Mouse (Mus musculus) intestine, embryonic 14.5 days (tissue): Measurements from ENCODE around the gene Cttnbp2nl. TPM values are rescaled to one million over a fixed set of nuclear protein-coding genes. Genes with fewer than 3 reads are reported as not detected.

Experiments
- ATAC-seq: fragments of 200-750 bp; cut with Nextera tagmentation; replicated peaks from 2 replicates; pipeline ENCODE4 v1.8.0; 2017; ENCODE audit warnings: low read depth, moderate number of reproducible peaks, moderate TSS enrichment, moderate library complexity; ENCODE audit not compliant: low FRiP score, low TSS enrichment
- DNase-seq: peaks from one replicate; pipeline ENCODE4 v3.0.0-alpha.2; 2018; ENCODE audit warnings: low spot score
- H3K27ac ChIP-seq: fragments of 300-500 bp; sonication (generic); 2 replicates; pipeline ENCODE4 v1.5.1; 2014; ENCODE audit warnings: low read depth, mild to moderate bottlenecking, control low read depth
- H3K27me3 ChIP-seq: fragments of 300-500 bp; sonication (generic); replicated peaks from 2 replicates; pipeline ENCODE4 v1.6.1; 2014; ENCODE audit warnings: low read length, control low read depth; ENCODE audit not compliant: control insufficient read depth, insufficient read depth
- H3K36me3 ChIP-seq: fragments of 300-500 bp; sonication (generic); 2 replicates; pipeline ENCODE4 v1.6.1; 2014; ENCODE audit warnings: low read length, control low read depth; ENCODE audit not compliant: control insufficient read depth, insufficient read depth
- H3K4me1 ChIP-seq: fragments of 300-500 bp; sonication (generic); replicated peaks from 2 replicates; pipeline ENCODE4 v1.6.1; 2014; ENCODE audit warnings: low read length, control low read depth, mixed read lengths; ENCODE audit not compliant: control insufficient read depth, insufficient read depth
- H3K4me2 ChIP-seq: fragments of 300-500 bp; sonication (generic); 2 replicates; pipeline ENCODE4 v1.6.1; 2014; ENCODE audit warnings: low read length
- H3K4me3 ChIP-seq: fragments of 300-500 bp; sonication (generic); 2 replicates; pipeline ENCODE4 v1.5.1; 2014; ENCODE audit warnings: low read depth, low read length, control low read depth, mixed read lengths
- H3K9ac ChIP-seq: fragments of 300-500 bp; sonication (generic); 2 replicates; pipeline ENCODE4 v1.6.1; 2014; ENCODE audit warnings: mild to moderate bottlenecking, low read length
- H3K9me3 ChIP-seq: fragments of 300-500 bp; sonication (generic); 2 replicates; pipeline ENCODE4 v1.6.1; 2016; ENCODE audit warnings: low read length, control low read depth; ENCODE audit not compliant: control insufficient read depth
- WGBS: fragments of 180-500 bp; shearing (Covaris S2); extraction: QIAGEN DNeasy Blood & Tissue Kit; methylation state at CpG from one replicate; pipeline ENCODE4 v1.1.7; 2014; 5-methylcytosine and 5-hydroxymethylcytosine counted together
- polyA plus RNA-seq: library from polyadenylated mRNA; unstranded; fragments of >200 nt; fragmentation: Nextera tagmentation; extraction: Ambion mirVana; gene quantifications from 2 replicates; pipeline ENCODE4 v1.2.1, GENCODE M21; 2014

The Cttnbp2nl gene
- polyA plus RNA-seq, 1 experiment from 2014 or later: 23.6 TPM

DNA sequence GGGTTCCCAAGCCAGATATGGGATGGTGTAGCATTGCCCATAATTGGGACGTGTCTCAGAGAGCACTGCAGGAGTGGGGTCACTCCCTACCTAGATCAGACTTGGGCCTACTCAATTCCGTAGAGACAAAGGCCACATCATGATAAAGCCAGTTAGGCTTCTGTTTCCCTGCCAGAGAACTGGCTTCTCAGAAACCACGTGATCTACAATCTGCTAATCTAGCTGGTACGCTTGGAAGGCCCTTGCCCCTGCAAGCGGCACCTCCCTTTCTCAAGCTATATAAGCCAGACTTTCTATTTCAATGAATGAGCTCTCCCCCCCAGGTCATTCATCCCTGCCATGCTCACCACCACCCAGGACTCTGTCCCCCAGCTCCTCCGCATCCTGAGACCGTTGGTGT is 37.2 kb upstream of the Cttnbp2nl start:
- no peak for ATAC-seq
- Histone ChIP-seq H3K4me2 (no peak overlapping the region), H3K9me3 (no peaks in the 10 kb centered on the region), H3K36me3 (no peaks in the 10 kb centered on the region), H3K4me1 (no peaks in the 10 kb centered on the region), H3K4me3 (no peak overlapping the region), H3K27me3 (no peaks in the 10 kb centered on the region), H3K27ac (no peak overlapping the region), H3K9ac (no peak overlapping the region)
- DNase-seq: no peak
- WGBS: 90% methylated on average over 7 of the region's 7 CpGs

DNA sequence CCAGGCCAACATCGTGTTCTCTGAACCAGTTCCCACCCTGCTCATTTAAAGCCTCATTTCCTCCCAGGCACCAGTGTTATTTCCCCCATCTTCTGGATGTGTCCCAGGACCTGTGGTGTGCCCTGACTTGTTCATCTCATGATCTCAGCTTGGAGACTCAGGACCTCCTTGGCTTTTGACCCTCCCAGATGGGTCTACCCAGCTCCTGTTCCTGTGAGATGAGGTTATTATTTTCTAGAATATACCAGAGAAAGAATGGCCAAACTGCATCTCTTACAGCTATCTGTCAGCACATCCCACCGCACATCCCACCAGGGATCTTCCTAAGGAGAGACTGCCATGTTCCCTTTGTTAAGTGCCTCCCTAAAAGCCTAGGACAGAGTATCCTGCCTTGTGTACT is 35.7 kb upstream of the Cttnbp2nl start:
- no peak overlapping the region for H3K4me2 ChIP-seq
- H3K4me3 ChIP-seq: no peak overlapping the region
- no peak overlapping the region for H3K27ac ChIP-seq
- 83% methylated on average over 2 of the region's 2 CpGs for WGBS
- H3K36me3 ChIP-seq: no peaks in the 10 kb centered on the region
- no peaks in the 10 kb centered on the region for H3K4me1 ChIP-seq
- no peak overlapping the region for H3K9ac ChIP-seq
- H3K9me3 ChIP-seq: no peaks in the 10 kb centered on the region
- no peak for DNase-seq
- ATAC-seq: no peak
- no peaks in the 10 kb centered on the region for H3K27me3 ChIP-seq

DNA sequence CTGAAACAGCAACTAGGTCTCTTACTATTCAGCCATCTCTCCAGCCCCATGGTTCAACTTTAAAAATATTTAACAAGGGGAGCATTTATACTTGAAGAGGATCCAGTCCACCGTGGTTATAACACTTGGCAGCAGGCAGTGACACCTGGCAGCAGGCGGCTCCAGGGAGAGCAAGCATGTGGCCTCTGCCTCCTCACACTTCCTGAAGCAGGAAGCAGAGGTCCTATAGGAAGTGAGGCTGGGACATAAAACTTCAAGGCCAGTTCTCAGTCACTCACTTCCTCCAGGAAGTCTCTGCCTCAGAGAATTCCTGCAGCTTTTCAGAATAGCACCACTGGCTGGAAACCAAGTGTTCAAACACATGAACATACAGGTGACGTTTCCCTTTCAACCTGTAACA is 34.4 kb upstream of the Cttnbp2nl start:
- no peak for DNase-seq
- no peak for ATAC-seq
- no peaks in the 10 kb centered on the region for H3K36me3 ChIP-seq

DNA sequence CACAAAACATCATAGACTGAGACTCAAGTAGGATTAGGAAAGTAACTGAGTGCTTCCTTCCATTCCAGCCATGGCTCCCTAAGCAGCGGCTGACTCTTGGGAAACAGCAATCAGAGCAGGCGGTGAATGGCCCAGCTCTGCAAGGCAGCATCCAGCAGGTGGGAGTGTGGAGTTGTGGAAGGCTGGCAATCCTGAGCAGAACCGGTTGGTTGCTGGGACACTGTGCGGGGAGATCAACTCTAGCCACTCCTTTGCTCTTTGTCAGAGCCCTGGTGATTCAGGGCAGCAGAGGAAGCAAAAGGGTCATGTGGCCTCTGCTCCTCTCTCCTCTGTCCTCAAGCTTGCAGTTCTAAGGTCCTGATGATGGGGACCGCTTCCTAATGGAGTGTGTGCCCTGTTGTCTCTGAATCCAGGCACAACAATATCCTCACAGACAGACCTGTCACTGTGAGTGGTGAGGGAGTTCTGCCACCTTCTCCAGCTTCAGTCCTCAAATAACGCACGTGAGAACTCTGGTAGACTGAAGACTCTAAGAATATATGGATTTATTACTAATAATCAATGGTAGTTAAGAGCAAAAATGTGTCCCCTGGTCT is 25.4 kb upstream of the Cttnbp2nl start:
- no peak overlapping the region for H3K4me3 ChIP-seq
- H3K4me2 ChIP-seq: no peak overlapping the region
- H3K9ac ChIP-seq: no peak overlapping the region
- peak; percentile 86 for ATAC-seq
- no peaks in the 10 kb centered on the region for H3K9me3 ChIP-seq
- peaks cover 3% of the 10 kb centered on the region for H3K4me1 ChIP-seq
- no peaks in the 10 kb centered on the region for H3K36me3 ChIP-seq
- no peak overlapping the region for H3K27ac ChIP-seq
- 21% methylated on average over 7 of the region's 7 CpGs for WGBS
- peak; percentile 89 for DNase-seq
- no peaks in the 10 kb centered on the region for H3K27me3 ChIP-seq

More for the DNA sequence above, 34.4 kb upstream of the Cttnbp2nl start:
- H3K9ac ChIP-seq: no peak overlapping the region
- WGBS: 52% methylated on average over 3 of the region's 3 CpGs
- H3K27me3 ChIP-seq: no peaks in the 10 kb centered on the region
- no peak overlapping the region for H3K4me2 ChIP-seq
- H3K4me1 ChIP-seq: no peaks in the 10 kb centered on the region
- no peak overlapping the region for H3K4me3 ChIP-seq
- no peaks in the 10 kb centered on the region for H3K9me3 ChIP-seq
- no peak overlapping the region for H3K27ac ChIP-seq

DNA sequence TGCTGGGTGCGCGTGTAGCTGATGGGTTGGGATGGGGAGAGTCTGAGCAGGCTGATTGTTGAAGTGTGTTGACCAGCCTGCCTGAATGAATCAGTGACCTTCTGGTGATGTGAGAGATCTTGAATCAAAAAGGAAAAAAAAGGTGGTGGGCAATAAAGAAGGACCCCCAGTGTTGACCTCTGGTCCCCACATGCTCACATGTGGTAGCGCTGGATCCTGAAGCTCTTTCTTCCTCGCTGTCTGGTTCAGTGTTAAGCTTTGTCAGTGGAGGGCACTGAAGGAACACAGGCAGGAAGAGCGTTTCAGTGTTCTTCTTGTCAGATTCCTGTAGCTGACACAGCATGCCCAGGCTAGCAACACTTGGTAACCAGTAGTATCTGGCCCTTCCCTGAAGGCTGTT is 22.9 kb upstream of the Cttnbp2nl start:
- Histone ChIP-seq H3K4me3 (no peak overlapping the region), H3K36me3 (no peaks in the 10 kb centered on the region), H3K9me3 (no peaks in the 10 kb centered on the region), H3K4me1 (peaks cover 3% of the 10 kb centered on the region), H3K27ac (no peak overlapping the region), H3K9ac (no peak overlapping the region), H3K27me3 (no peaks in the 10 kb centered on the region), H3K4me2 (no peak overlapping the region)
- DNase-seq (no peak), ATAC-seq (no peak)
- WGBS: 83% methylated on average over 5 of the region's 5 CpGs

DNA sequence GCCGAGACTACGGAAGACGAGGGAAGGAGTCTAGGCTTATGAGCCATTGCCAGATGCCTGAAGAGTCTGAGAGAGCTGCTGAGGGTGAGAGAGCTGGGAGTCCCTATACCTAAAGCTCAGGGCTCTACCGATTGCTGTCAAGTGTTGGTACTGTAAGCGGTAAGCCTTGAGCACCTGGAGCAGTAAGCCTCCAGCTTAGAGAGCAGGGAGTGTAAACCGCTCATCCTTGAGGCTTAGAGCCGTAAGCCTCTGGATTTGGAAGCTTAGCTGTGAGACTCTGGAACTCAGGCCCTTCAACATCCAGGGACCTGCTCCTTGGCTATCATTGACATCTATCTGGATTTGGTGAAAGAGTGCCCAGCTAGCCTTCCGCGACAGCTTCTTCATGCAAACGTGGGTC is 19.6 kb upstream of the Cttnbp2nl start:
- no peak overlapping the region for H3K4me2 ChIP-seq
- no peak overlapping the region for H3K4me3 ChIP-seq
- no peak overlapping the region for H3K9ac ChIP-seq
- WGBS: 85% methylated on average over 10 of the region's 10 CpGs
- no peak overlapping the region for H3K27ac ChIP-seq
- no peaks in the 10 kb centered on the region for H3K9me3 ChIP-seq
- H3K4me1 ChIP-seq: no peaks in the 10 kb centered on the region
- no peak for DNase-seq
- ATAC-seq: no peak
- no peaks in the 10 kb centered on the region for H3K27me3 ChIP-seq
- no peaks in the 10 kb centered on the region for H3K36me3 ChIP-seq

DNA sequence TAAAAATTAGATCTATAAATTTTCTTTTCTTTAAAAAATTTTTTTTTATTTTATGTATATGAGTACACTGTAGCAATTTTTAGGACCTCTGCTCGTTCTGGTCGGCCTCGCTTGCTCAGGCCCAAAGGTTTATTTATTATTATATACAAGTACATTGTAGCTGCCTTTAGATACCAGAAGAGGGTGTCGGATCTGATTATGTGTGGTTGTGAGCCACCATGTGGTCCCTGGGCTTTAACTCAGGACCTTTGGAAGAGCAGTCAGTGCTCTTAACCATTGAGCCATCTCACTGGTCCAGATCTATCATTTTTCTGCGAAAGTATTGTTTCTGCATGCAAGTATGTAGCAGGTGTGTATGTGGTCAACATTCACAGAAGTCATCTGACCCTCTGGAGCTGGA is 18.3 kb upstream of the Cttnbp2nl start:
- no peaks in the 10 kb centered on the region for H3K4me1 ChIP-seq
- DNase-seq (no peak), ATAC-seq (no peak)
- no peak overlapping the region for H3K4me3 ChIP-seq
- no peaks in the 10 kb centered on the region for H3K9me3 ChIP-seq
- no peak overlapping the region for H3K4me2 ChIP-seq
- 83% methylated on average over 5 of the region's 5 CpGs for WGBS
- no peaks in the 10 kb centered on the region for H3K27me3 ChIP-seq
- no peaks in the 10 kb centered on the region for H3K36me3 ChIP-seq
- no peak overlapping the region for H3K27ac ChIP-seq
- H3K9ac ChIP-seq: no peak overlapping the region

DNA sequence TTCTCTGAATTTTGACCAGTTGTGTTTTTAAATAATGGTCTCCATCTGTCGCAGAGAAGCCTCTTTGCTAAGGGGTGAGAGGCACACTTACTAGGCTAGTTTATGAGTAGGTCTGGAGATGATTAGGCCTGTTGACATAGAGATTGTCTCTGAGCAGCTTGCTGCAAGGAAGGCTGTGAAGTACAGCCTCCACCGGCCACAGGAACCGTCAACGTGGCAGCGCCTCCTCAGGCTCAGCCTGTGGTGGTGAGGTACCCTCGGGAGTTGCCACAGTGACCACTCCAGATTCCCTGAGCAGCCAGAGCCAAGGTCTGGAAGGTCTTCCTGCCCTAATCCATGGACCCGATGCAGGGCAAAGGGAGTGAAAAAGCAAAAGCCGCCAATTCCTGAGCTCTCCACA is 17.6 kb upstream of the Cttnbp2nl start:
- Histone ChIP-seq H3K4me2 (no peak overlapping the region), H3K27ac (no peak overlapping the region), H3K4me3 (no peak overlapping the region), H3K9ac (no peak overlapping the region), H3K27me3 (no peaks in the 10 kb centered on the region), H3K4me1 (no peaks in the 10 kb centered on the region), H3K9me3 (0 out of 2 replicates have a peak, but pooled peaks cover 1% of the 10 kb centered on the region), H3K36me3 (no peaks in the 10 kb centered on the region)
- DNase-seq (no peak), ATAC-seq (no peak)
- 77% methylated on average over 8 of the region's 8 CpGs for WGBS

DNA sequence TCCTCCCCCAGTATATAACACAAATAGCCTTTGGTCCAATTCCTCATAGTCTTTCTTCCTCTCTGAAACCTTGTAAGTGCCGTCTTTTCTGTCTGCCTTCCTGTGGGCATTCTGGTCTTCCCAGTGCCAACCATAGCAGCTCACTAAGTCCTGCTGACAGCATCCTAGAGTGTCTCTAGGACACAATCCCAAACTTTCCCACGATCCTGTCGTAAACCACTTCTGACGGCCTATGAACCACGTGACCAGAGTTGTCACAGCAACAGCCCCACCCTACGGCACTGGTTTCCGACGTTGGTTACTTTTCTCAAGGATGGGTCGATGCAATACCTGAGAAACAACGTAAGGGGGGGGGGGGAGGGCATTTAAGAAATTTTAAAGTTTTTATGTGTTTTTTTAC is 13.6 kb upstream of the Cttnbp2nl start, which contains the start of gene 4930564D02Rik:
TSS of gene 4930564D02Rik (plus strand) at position 301 of the 400 bp plus-strand sequence.
- Histone ChIP-seq H3K9ac (no peak within 1 kb of the TSS), H3K9me3 (0 out of 2 replicates have a peak, but pooled peaks cover 4% of the 10 kb centered on the region), H3K4me2 (no peak within 1 kb of the TSS), H3K36me3 (no peaks in the 10 kb centered on the region), H3K27ac (no peak within 1 kb of the TSS), H3K4me3 (no peak within 1 kb of the TSS), H3K27me3 (0 out of 2 replicates have a peak, but pooled peaks cover under 1% of the 10 kb centered on the region), H3K4me1 (no peaks in the 10 kb centered on the region)
- no peak for ATAC-seq
- DNase-seq: no peak
- WGBS: 82% methylated on average over 10 of the region's 10 CpGs
